Mouse (Mus musculus) hindbrain, embryonic 16.5 days (tissue): ENCODE measurements at regions not wholly inside any gene's neighbourhood (a gene's known extent, or its start where the extent isn't known, plus 50 kb on each side); places are given as distances from the start of the nearest gene placed in this dataset.

Experiments
- ATAC-seq: fragments of 200-750 bp; cut with Nextera tagmentation; 2 replicates; pipeline ENCODE4 v1.8.0; 2017; ENCODE audit warnings: moderate TSS enrichment, moderate library complexity
- H3K27ac ChIP-seq: fragments of 300-500 bp; sonication (generic); 2 replicates; pipeline ENCODE4 v1.5.1; 2014; ENCODE audit warnings: low read depth, mild to moderate bottlenecking, control low read depth, low read length, moderate library complexity
- H3K27me3 ChIP-seq: fragments of 300-500 bp; sonication (generic); replicated peaks from 2 replicates; pipeline ENCODE4 v1.6.1; 2014; ENCODE audit warnings: low read length; ENCODE audit not compliant: control insufficient read depth, insufficient read depth
- H3K36me3 ChIP-seq: fragments of 300-500 bp; sonication (generic); 2 replicates; pipeline ENCODE4 v1.6.1; 2014; ENCODE audit warnings: mild to moderate bottlenecking, low read length, moderate library complexity, mixed read lengths; ENCODE audit not compliant: control insufficient read depth, insufficient read depth
- H3K4me1 ChIP-seq: fragments of 300-500 bp; sonication (generic); 2 replicates; pipeline ENCODE4 v1.6.1; 2014; ENCODE audit warnings: low read depth, low read length; ENCODE audit not compliant: control insufficient read depth, insufficient read depth
- H3K4me2 ChIP-seq: fragments of 300-500 bp; sonication (generic); 2 replicates; pipeline ENCODE4 v1.6.1; 2014; ENCODE audit warnings: mild to moderate bottlenecking, low read length, control low read depth, moderate library complexity
- H3K4me3 ChIP-seq: fragments of 300-500 bp; sonication (generic); 2 replicates; pipeline ENCODE4 v1.5.1; 2014; ENCODE audit warnings: mild to moderate bottlenecking, low read length, control low read depth, moderate library complexity
- H3K9ac ChIP-seq: fragments of 300-500 bp; sonication (generic); 2 replicates; pipeline ENCODE4 v1.6.1; 2014; ENCODE audit warnings: low read depth, mild to moderate bottlenecking, control low read depth, low read length, moderate library complexity
- H3K9me3 ChIP-seq: fragments of 300-500 bp; sonication (generic); 2 replicates; pipeline ENCODE4 v1.6.1; 2014; ENCODE audit warnings: mild to moderate bottlenecking, low read length, moderate library complexity; ENCODE audit not compliant: control insufficient read depth
- WGBS: fragments of 180-500 bp; shearing (Covaris S2); extraction: QIAGEN DNeasy Blood & Tissue Kit; methylation state at CpG from one replicate; pipeline ENCODE4 v1.1.7; 2014; 5-methylcytosine and 5-hydroxymethylcytosine counted together

DNA sequence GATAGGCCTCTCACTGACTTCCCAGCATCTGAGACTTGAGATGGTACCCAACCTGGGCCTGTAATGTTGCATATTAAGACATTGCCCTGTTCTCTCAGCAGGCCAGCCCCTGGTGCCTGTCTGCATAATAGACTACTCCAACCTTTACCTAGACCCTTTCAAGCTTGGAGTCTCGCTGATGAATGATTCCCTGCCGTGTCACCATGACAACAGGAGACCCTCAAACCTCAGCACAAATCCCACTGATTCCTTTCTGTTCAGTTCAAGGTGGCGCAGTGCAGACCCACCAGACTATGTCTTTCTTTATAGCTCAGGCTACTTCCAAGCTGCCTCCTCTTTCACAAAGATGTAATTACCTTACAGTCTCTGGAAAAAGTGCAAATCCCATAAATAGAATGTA is 172.0 kb downstream of the Dcdc2c start:
- peaks cover 4% of the 10 kb centered on the region for H3K4me1 ChIP-seq
- no peak overlapping the region for H3K9ac ChIP-seq
- no peaks in the 10 kb centered on the region for H3K9me3 ChIP-seq
- H3K4me2 ChIP-seq = no peak overlapping the region
- 37% methylated on average over 3 of the region's 3 CpGs for WGBS
- no peaks in the 10 kb centered on the region for H3K27me3 ChIP-seq
- ATAC-seq = no peak; the same call in 1 of the 2 replicates
- no peak overlapping the region for H3K27ac ChIP-seq
- H3K4me3 ChIP-seq = no peak overlapping the region
- H3K36me3 ChIP-seq = no peaks in the 10 kb centered on the region

DNA sequence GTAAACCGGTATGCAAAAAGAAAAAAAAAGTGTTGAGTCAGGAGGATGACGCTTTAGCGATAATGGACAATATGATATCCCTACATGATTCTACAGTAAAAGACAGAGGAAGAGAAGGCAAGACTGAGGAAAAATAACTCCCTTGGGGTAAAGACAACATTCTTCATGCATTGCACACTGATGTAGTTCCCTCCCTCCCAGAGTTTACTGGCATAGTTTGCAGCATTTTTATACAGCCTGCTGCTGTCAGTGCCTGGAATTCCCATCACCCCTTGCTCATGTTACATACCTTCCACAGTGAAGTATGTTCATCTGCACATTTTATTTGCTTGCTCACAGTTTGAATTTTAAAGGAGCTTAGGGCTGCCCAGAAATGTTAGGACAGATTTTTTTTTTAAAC is 174.2 kb downstream of the Dcdc2c start:
- no peak overlapping the region for H3K4me2 ChIP-seq
- H3K4me1 ChIP-seq = peaks cover 4% of the 10 kb centered on the region
- no peak overlapping the region for H3K27ac ChIP-seq
- no peaks in the 10 kb centered on the region for H3K9me3 ChIP-seq
- no peak overlapping the region for H3K9ac ChIP-seq
- no peak overlapping the region for H3K4me3 ChIP-seq
- no peaks in the 10 kb centered on the region for H3K36me3 ChIP-seq
- ATAC-seq = no peak
- WGBS = 69% methylated on average over 3 of the region's 3 CpGs
- no peaks in the 10 kb centered on the region for H3K27me3 ChIP-seq

DNA sequence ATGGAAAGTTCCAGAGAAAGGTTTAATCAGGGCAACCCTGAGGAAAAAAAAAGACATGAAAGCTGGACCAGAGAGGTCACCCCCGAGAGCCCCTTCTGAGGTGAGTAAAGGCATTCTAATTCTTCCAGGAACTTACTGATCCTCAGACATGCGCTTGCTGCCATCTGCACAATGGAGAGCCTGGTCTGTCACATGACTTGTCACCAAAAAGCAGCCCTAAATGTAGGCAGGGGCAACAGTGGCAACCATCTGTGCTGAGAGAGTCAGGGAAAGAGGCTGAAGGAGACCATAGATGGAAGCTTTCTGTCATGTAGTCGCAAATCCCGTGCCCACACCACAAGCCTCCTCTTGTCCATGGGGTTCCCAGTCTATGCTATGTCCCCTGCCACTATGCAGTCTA is 174.8 kb downstream of the Dcdc2c start:
- H3K4me1 ChIP-seq = peaks cover 4% of the 10 kb centered on the region
- H3K4me2 ChIP-seq = no peak overlapping the region
- H3K36me3 ChIP-seq = no peaks in the 10 kb centered on the region
- H3K9me3 ChIP-seq = no peaks in the 10 kb centered on the region
- 48% methylated on average over 4 of the region's 4 CpGs for WGBS
- no peak for ATAC-seq
- no peak overlapping the region for H3K4me3 ChIP-seq
- no peaks in the 10 kb centered on the region for H3K27me3 ChIP-seq
- no peak overlapping the region for H3K27ac ChIP-seq
- no peak overlapping the region for H3K9ac ChIP-seq

DNA sequence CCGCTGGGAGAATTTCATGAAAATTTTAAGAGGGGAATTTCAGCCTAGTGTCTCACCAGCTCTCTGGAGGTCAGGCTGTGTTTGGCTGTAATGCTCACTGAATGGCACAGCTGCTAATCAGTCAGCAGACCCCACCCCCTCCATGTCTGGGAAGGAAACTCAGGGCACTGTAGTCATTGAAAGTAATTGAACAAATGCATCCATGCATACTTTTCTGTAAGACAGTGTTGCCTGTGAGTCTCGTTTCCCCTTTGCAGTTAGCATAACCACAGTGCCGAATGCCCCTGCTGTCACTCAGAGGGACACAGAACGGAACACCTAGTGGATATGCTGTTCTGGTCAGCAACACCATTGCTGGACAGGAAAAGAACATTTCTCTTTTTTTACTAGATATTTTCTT is 175.4 kb downstream of the Dcdc2c start:
- Histone ChIP-seq H3K4me3 (no peak overlapping the region), H3K27me3 (no peaks in the 10 kb centered on the region), H3K9me3 (no peaks in the 10 kb centered on the region), H3K36me3 (no peaks in the 10 kb centered on the region), H3K9ac (no peak overlapping the region), H3K4me2 (no peak overlapping the region), H3K27ac (no peak overlapping the region), H3K4me1 (peaks cover 4% of the 10 kb centered on the region)
- WGBS = 24% methylated on average over 4 of the region's 4 CpGs
- no peak for ATAC-seq

DNA sequence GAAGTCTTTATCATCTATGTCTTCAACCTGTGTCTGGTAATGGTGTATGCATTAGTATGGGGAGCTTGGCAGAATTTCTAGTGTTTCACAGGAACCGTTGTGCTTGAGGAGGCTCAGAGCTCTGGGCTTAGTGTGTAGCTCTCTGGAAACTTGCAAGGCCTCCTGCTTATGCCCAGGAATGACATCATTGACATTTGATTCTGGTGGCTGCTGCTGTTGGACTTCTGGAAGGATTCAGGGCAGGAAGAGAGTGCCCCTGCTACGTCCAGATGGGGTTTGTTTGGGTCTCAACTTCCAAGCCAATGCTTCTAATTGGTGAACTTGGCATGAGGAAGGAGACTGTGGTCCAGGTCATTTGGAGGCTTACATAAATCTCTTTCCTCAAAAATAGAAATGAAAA is 186.9 kb downstream of the Dcdc2c start:
- no peaks in the 10 kb centered on the region for H3K27me3 ChIP-seq
- no peaks in the 10 kb centered on the region for H3K4me1 ChIP-seq
- no peaks in the 10 kb centered on the region for H3K36me3 ChIP-seq
- H3K27ac ChIP-seq = no peak overlapping the region
- H3K9ac ChIP-seq = no peak overlapping the region
- no peak overlapping the region for H3K4me3 ChIP-seq
- H3K4me2 ChIP-seq = no peak overlapping the region
- 69% methylated on average over 2 of the region's 2 CpGs for WGBS
- H3K9me3 ChIP-seq = no peaks in the 10 kb centered on the region
- ATAC-seq = no peak

DNA sequence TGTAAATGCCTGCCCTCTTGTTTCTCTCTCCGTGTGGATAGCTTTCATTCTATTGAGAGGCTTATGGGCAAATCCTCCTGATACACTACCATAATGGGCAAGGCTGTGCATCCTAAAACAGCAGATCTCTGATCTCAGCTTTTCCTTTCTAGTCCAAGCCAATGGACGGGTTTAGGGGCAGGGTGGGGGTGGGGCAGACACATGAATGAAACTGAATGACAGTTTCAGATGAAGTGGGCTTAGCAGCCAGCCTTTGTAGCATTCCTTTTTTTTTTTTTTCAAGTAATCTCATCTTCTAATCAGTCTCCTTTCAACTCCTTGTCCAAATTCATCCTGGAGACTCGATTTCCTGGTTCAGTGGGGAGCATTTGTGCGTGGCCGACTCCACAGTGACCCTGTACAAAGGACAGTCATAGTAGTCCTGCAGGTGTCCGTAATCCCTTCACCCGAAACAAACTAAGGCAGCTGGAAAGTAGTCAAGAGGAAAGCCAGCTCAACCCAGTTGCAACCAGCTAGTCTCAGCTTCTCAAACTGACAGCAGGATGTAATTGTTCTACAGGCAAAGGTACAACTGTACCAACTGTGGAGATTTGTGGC is 193.4 kb downstream of the Dcdc2c start:
- H3K9ac ChIP-seq = no peak overlapping the region
- no peaks in the 10 kb centered on the region for H3K9me3 ChIP-seq
- no peaks in the 10 kb centered on the region for H3K36me3 ChIP-seq
- no peaks in the 10 kb centered on the region for H3K27me3 ChIP-seq
- no peak overlapping the region for H3K4me2 ChIP-seq
- no peak overlapping the region for H3K4me3 ChIP-seq
- no peaks in the 10 kb centered on the region for H3K4me1 ChIP-seq
- H3K27ac ChIP-seq = no peak overlapping the region
- no peak for ATAC-seq
- 30% methylated on average over 7 of the region's 7 CpGs for WGBS

DNA sequence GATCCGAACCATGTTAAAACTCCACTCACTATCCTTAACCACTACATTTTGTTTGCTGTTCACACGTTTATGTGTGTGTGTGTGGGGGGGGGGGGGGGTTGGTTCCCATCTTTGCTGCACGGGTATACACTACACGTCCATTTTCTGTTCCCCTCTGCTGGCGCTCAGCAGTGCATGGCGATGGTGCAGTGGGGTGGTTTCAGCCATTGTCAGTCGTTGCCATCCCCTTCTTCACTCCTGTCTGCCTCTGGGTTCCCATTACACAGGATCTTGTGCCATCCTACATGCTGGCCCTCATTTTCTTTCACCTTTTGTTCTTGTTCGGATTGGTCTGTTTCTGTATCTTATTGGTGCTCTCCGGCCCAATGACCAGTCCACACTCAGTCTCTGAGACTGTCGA is 194.4 kb downstream of the Dcdc2c start:
- Histone ChIP-seq H3K4me2 (no peak overlapping the region), H3K4me3 (no peak overlapping the region), H3K9me3 (no peaks in the 10 kb centered on the region), H3K9ac (no peak overlapping the region), H3K36me3 (no peaks in the 10 kb centered on the region), H3K27me3 (no peaks in the 10 kb centered on the region), H3K27ac (no peak overlapping the region), H3K4me1 (no peaks in the 10 kb centered on the region)
- no peak for ATAC-seq
- WGBS = 87% methylated on average over 10 of the region's 10 CpGs

DNA sequence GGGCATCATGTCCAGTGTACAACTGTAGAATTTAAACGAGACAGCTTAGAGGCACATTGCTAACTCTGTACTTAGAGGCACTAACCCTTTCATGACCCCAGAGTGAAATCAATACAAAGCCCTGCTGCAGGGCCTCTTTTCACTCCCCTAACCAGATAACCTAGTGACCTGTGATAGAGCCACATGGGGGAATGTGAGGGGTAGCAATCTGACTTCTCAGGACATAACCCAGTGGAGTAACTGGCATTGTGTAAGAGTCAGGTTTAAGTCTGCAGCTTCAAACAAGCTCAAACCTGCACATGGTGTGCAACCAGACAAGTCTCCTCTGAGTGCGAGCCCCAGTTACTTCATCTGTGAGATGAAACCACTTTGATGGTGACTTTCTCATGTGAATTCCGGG is 199.1 kb downstream of the Dcdc2c start:
- Histone ChIP-seq H3K27ac (no peak overlapping the region), H3K36me3 (no peaks in the 10 kb centered on the region), H3K4me3 (no peak overlapping the region), H3K9ac (no peak overlapping the region), H3K9me3 (no peaks in the 10 kb centered on the region), H3K4me2 (no peak overlapping the region), H3K4me1 (no peaks in the 10 kb centered on the region), H3K27me3 (no peaks in the 10 kb centered on the region)
- 63% methylated on average over 3 of the region's 3 CpGs for WGBS
- ATAC-seq = no peak

DNA sequence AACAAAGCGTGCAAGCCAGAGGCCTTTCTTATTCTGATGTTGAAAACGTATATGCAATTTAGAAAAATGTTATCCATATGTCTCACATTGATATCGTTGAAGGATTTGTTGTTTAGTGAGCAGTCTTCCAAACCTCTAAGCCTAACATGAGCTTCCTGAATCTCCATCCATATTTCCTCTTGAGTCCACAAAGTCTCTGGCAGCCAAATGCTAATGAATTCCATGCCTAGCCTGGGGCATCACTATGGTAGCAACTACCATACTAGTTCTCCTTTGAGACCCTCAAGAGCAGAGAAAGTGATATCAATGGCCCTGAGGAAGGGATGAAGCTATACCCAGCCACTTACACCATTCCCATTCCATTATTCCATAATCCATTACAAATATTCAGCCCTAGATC is 199.6 kb downstream of the Dcdc2c start:
- no peaks in the 10 kb centered on the region for H3K27me3 ChIP-seq
- H3K4me1 ChIP-seq = no peaks in the 10 kb centered on the region
- ATAC-seq = no peak
- H3K36me3 ChIP-seq = no peaks in the 10 kb centered on the region
- no peak overlapping the region for H3K9ac ChIP-seq
- H3K27ac ChIP-seq = no peak overlapping the region
- WGBS = 84% methylated on average over 3 of the region's 3 CpGs
- no peaks in the 10 kb centered on the region for H3K9me3 ChIP-seq
- no peak overlapping the region for H3K4me3 ChIP-seq
- no peak overlapping the region for H3K4me2 ChIP-seq

DNA sequence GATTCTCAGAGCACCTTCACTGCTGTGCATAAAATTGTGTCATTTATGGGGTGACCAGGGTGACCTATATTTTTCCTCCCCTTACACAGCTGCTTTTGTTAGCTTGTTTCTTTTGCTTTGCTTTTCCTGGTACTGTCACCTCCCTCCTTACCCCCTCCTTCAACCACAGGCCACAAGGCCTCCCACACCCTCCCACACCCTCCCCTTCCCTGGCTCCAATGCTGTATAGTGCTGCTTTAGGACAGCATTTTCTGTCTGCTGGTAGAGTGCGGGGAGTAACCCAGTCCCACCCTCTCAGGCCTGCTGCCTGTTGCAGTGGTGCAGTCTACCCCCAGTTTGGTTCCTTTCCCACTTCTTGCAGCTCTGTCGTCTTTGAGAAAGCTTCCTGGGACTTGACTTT is 209.5 kb downstream of the Dcdc2c start:
- no peaks in the 10 kb centered on the region for H3K27me3 ChIP-seq
- H3K9ac ChIP-seq = no peak overlapping the region
- no peaks in the 10 kb centered on the region for H3K9me3 ChIP-seq
- 84% methylated on average over 2 of the region's 2 CpGs for WGBS
- H3K27ac ChIP-seq = no peak overlapping the region
- H3K36me3 ChIP-seq = no peaks in the 10 kb centered on the region
- no peaks in the 10 kb centered on the region for H3K4me1 ChIP-seq
- ATAC-seq = no peak
- no peak overlapping the region for H3K4me3 ChIP-seq
- no peak overlapping the region for H3K4me2 ChIP-seq
